Mouse (Mus musculus) erythroblast, embryonic 14.5 days (primary cell): ENCODE results near the gene AL607142.1.

Experiments
- GATA1 ChIP-seq: IDR thresholded peaks from 2 replicates; pipeline ENCODE4 v1.6.1; 2012; ENCODE audit warnings: low read length, inconsistent platforms, mixed read lengths
- TAL1 ChIP-seq: IDR thresholded peaks from 3 replicates; pipeline ENCODE4 v1.6.1; 2012; ENCODE audit warnings: low read length, inconsistent platforms, mixed read lengths

GRCm38 (mm10) chr4:120131441-120132220, 66.8 kb downstream of the AL607142.1 start:
- TF ChIP-seq GATA1 (no peak), TAL1 (no peak)
